Mouse (Mus musculus) forebrain, embryonic 14.5 days (tissue): Measurements from ENCODE around the gene Ntm. TPM values are rescaled to one million over a fixed set of nuclear protein-coding genes. Genes with fewer than 3 reads are reported as not detected.
A peak's percentile ranks its signal among the peaks of the same experiment; 100 is the strongest.

ENCODE experiments used
- ATAC-seq: fragments of 200-750 bp; cut with Nextera tagmentation; 2 replicates; pipeline ENCODE4 v1.8.0; 2017; ENCODE audit warnings: mild to moderate bottlenecking, moderate library complexity
- DNase-seq: peaks from one replicate; pipeline ENCODE4 v3.0.0-alpha.2; 2015; ENCODE audit warnings: low spot score
- H3K27ac ChIP-seq: fragments of 300-500 bp; sonication (generic); 2 replicates; pipeline ENCODE4 v1.5.1; 2014; ENCODE audit warnings: low read depth, mild to moderate bottlenecking, control low read depth, low read length, moderate library complexity
- H3K27me3 ChIP-seq: fragments of 300-500 bp; sonication (generic); replicated peaks from 2 replicates; pipeline ENCODE4 v1.6.1; 2014; ENCODE audit warnings: low read length, control low read depth, mixed read lengths; ENCODE audit not compliant: control insufficient read depth, insufficient read depth
- H3K36me3 ChIP-seq: fragments of 300-500 bp; sonication (generic); 2 replicates; pipeline ENCODE4 v1.6.1; 2014; ENCODE audit warnings: low read length, control low read depth; ENCODE audit not compliant: control insufficient read depth, insufficient read depth
- H3K4me1 ChIP-seq: fragments of 300-500 bp; sonication (generic); 2 replicates; pipeline ENCODE4 v1.6.1; 2014; ENCODE audit warnings: antibody characterized with exemption, low read length, control low read depth; ENCODE audit not compliant: control insufficient read depth, insufficient read depth
- H3K4me2 ChIP-seq: fragments of 300-500 bp; sonication (generic); 2 replicates; pipeline ENCODE4 v1.6.1; 2014; ENCODE audit warnings: mild to moderate bottlenecking, control low read depth, low read length
- H3K4me3 ChIP-seq: fragments of 300-500 bp; sonication (generic); 2 replicates; pipeline ENCODE4 v1.5.1; 2014; ENCODE audit warnings: low read depth, low read length, control low read depth
- H3K9ac ChIP-seq: fragments of 300-500 bp; sonication (generic); 2 replicates; pipeline ENCODE4 v1.6.1; 2014; ENCODE audit warnings: mild to moderate bottlenecking, low read length, control low read depth, moderate library complexity
- H3K9me3 ChIP-seq: fragments of 300-500 bp; sonication (generic); replicated peaks from 2 replicates; pipeline ENCODE4 v1.6.1; 2016; ENCODE audit warnings: low read length, control low read depth, mixed read lengths; ENCODE audit not compliant: control insufficient read depth
- WGBS: fragments of 180-500 bp; shearing (Covaris S2); extraction: QIAGEN DNeasy Blood & Tissue Kit; methylation state at CpG from one replicate; pipeline ENCODE4 v1.1.7; 2014; 5-methylcytosine and 5-hydroxymethylcytosine counted together
- polyA plus RNA-seq: library from polyadenylated mRNA; unstranded; fragments of >200 nt; fragmentation: Nextera tagmentation; extraction: Ambion mirVana; gene quantifications from 2 replicates; pipeline ENCODE4 v1.2.1, GENCODE M21; 2014

Gene Ntm
- polyA plus RNA-seq, 1 experiment from 2014 or later: 72.9 TPM

DNA sequence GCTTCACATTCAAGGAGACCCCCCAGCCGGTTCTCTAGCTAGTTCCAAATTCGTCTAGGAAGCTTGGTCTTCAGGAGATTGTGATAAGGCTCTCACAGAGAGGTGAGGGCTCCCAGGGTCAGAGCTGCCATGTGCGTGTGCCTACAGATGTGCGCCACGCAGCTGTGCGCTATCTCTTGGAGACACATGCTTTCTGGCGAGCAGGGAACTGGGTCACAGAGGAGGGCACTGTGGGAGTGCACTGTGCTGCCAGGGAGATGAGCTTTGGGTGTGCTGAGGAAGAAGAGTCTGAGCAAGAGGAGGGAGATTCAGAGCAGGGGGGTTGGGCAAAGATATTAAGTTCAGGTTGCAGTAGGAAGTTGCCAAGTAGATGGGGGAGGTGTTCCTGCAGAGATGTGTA lies 529.8 kb downstream of the Ntm start:
- H3K27me3 ChIP-seq: no peaks in the 10 kb centered on the region
- ATAC-seq (no peak), DNase-seq (no peak)
- H3K4me1 ChIP-seq: peaks cover 7% of the 10 kb centered on the region; the same call in 1 of the 2 replicates
- 51% methylated on average over 7 of the region's 7 CpGs for WGBS
- no peak overlapping the region for H3K4me3 ChIP-seq
- H3K9ac ChIP-seq: no peak overlapping the region
- no peak overlapping the region for H3K27ac ChIP-seq
- no peaks in the 10 kb centered on the region for H3K36me3 ChIP-seq
- H3K4me2 ChIP-seq: no peak overlapping the region
- no peaks in the 10 kb centered on the region for H3K9me3 ChIP-seq

DNA sequence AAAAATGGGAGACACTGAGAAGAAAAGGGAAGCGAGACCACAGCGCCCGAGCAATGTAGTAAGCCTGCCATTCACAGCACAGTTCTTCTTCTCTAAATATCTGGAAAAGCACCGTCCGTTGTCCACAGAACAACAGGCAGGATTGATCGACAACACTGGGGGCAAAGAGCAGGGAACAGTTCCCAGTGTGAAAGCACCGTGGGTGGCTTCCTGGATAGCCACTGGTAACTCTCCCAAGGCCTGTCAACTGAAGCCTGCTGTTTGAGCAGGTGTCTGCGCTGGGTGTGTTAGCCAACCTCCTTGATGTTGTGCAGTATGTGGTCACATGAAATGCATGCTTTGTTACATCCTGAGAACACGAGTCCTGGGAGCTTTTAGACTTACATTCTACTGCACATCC lies 531.4 kb downstream of the Ntm start:
- H3K4me2 ChIP-seq: no peak overlapping the region
- ATAC-seq (no peak), DNase-seq (no peak)
- 78% methylated on average over 9 of the region's 9 CpGs for WGBS
- H3K4me3 ChIP-seq: no peak overlapping the region
- no peaks in the 10 kb centered on the region for H3K27me3 ChIP-seq
- no peaks in the 10 kb centered on the region for H3K36me3 ChIP-seq
- no peaks in the 10 kb centered on the region for H3K9me3 ChIP-seq
- no peak overlapping the region for H3K9ac ChIP-seq
- peaks cover 7% of the 10 kb centered on the region; the same call in 1 of the 2 replicates for H3K4me1 ChIP-seq
- H3K27ac ChIP-seq: no peak overlapping the region

- no peaks in the 10 kb centered on the region for H3K27me3 ChIP-seq
- H3K4me3 ChIP-seq: no peak overlapping the region
- WGBS: 70% methylated on average over 3 of the region's 3 CpGs
- DNase-seq (no peak), ATAC-seq (no peak)
- H3K9ac ChIP-seq: no peak overlapping the region
- H3K9me3 ChIP-seq: no peaks in the 10 kb centered on the region
- H3K4me1 ChIP-seq: peaks cover 7% of the 10 kb centered on the region; the same call in 1 of the 2 replicates
- H3K4me2 ChIP-seq: no peak overlapping the region
- H3K27ac ChIP-seq: no peak overlapping the region
- H3K36me3 ChIP-seq: no peaks in the 10 kb centered on the region
These were observed 532.8 kb downstream of the Ntm start for GRCm38 (mm10) chr9:29430189-29430588.

DNA sequence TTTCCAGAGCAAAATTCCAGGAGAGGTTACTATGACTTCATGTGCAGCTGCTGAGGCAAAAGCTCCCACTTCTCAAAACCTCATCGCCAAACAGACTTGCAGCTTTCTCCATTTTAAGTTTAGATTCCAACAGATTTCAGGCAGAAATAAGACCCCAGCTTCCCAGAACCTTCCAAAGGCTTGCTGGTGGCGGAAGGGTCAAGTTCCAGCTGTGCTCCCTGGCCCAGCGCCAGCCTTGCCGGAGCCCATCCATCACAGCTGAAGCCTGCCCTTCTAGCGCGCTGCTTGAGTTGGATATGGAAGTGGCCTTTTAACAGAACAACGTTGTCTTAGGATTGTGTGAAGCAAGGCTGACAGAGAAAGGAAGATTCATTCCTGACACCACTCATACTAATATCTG lies 534.6 kb downstream of the Ntm start:
- DNase-seq (peak; percentile 38), ATAC-seq (no peak)
- Histone ChIP-seq H3K27ac (no peak overlapping the region), H3K36me3 (no peaks in the 10 kb centered on the region), H3K9me3 (no peaks in the 10 kb centered on the region), H3K4me3 (no peak overlapping the region), H3K9ac (no peak overlapping the region), H3K4me1 (no peaks in the 10 kb centered on the region), H3K4me2 (no peak overlapping the region), H3K27me3 (no peaks in the 10 kb centered on the region)
- 43% methylated on average over 7 of the region's 7 CpGs for WGBS

DNA sequence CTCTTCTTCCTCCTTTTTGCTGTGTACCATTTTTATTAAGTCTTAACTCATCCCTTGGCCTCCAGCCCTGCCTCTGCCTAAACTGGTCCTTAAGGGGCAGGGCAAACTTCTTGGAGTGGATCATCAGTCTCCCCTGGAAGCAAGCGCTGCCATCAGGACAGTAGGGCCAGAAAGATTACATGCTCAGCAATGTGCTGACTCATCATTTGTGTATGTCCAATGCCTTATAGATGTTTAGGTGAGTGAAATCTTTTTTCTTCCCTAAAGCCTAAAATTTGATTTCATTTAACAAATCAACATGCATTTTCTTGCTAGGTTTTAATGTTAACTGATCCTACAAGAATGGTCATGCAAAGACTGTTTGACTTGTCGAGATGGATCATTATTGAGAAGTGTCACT lies 536.7 kb downstream of the Ntm start:
- no peaks in the 10 kb centered on the region for H3K4me1 ChIP-seq
- no peak overlapping the region for H3K4me3 ChIP-seq
- no peaks in the 10 kb centered on the region for H3K27me3 ChIP-seq
- no peak for DNase-seq
- H3K9ac ChIP-seq: no peak overlapping the region
- no peak for ATAC-seq
- H3K4me2 ChIP-seq: no peak overlapping the region
- H3K36me3 ChIP-seq: no peaks in the 10 kb centered on the region
- no peaks in the 10 kb centered on the region for H3K9me3 ChIP-seq
- 91% methylated on average over 2 of the region's 2 CpGs for WGBS
- H3K27ac ChIP-seq: no peak overlapping the region

GRCm38 (mm10) chr9:29415578-29415977 lies 547.4 kb downstream of the Ntm start:
- Histone ChIP-seq H3K4me3 (no peak overlapping the region), H3K9me3 (no peaks in the 10 kb centered on the region), H3K4me2 (no peak overlapping the region), H3K27ac (no peak overlapping the region), H3K36me3 (no peaks in the 10 kb centered on the region), H3K4me1 (0 out of 2 replicates have a peak, but pooled peaks cover 4% of the 10 kb centered on the region), H3K27me3 (peaks cover 8% of the 10 kb centered on the region; the same call in 1 of the 2 replicates), H3K9ac (no peak overlapping the region)
- 80% methylated on average over 2 of the region's 2 CpGs for WGBS
- peak; percentile 54 for DNase-seq
- ATAC-seq: no peak

GRCm38 (mm10) chr9:29413126-29413525 lies 549.8 kb downstream of the Ntm start:
- Histone ChIP-seq H3K9me3 (no peaks in the 10 kb centered on the region), H3K9ac (no peak overlapping the region), H3K27ac (no peak overlapping the region), H3K4me3 (0 out of 2 replicates have a peak overlapping the region, but pooled peaks have one; percentile 48), H3K4me1 (0 out of 2 replicates have a peak, but pooled peaks cover 4% of the 10 kb centered on the region), H3K36me3 (no peaks in the 10 kb centered on the region), H3K27me3 (peaks cover 9% of the 10 kb centered on the region; the same call in 1 of the 2 replicates), H3K4me2 (peak overlapping the region; percentile 96; the same call in 1 of the 2 replicates)
- no peak for ATAC-seq
- WGBS: 70% methylated on average over 4 of the region's 4 CpGs
- no peak for DNase-seq

DNA sequence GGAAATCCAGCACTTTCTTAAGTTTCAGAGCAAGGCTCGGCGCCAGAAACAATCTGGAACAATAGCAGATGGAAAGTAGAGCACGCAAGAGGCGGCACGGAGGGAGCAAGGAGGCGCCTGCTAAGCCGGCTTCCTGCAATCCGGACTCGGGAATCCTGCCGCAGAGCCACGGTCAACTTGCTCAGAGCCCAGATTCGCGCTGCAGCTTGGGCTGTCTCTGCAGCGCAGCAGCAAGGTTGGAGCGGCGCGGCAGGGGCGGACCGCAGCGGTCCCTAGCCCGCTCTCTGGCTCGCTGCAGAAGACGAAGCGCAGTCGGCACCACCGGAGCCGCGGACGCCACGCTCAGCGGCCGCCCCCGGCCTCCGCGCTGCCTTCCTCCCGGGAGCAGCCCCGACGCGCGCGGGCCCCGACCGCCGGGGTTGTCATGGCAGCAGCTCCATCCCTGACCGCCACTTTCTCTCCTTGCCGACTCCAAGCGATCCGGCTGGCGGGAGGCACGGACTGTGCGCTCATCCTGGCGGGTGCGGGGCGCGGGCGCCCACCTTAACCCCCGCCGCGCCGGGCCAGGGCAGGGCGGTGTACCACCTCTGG lies 550.7 kb downstream of the Ntm start:
- H3K36me3 ChIP-seq: no peaks in the 10 kb centered on the region
- H3K9ac ChIP-seq: peak overlapping the region; percentile 67
- peaks cover 9% of the 10 kb centered on the region; the same call in 1 of the 2 replicates for H3K27me3 ChIP-seq
- DNase-seq: peak; percentile 76
- peak; percentile 84 for ATAC-seq
- 0 out of 2 replicates have a peak, but pooled peaks cover 4% of the 10 kb centered on the region for H3K4me1 ChIP-seq
- peak overlapping the region; percentile 96 for H3K4me2 ChIP-seq
- no peaks in the 10 kb centered on the region for H3K9me3 ChIP-seq
- peak overlapping the region; percentile 74 for H3K27ac ChIP-seq
- H3K4me3 ChIP-seq: peak overlapping the region; percentile 48
- WGBS: under 1% methylated on average over 60 of the region's 61 CpGs

DNA sequence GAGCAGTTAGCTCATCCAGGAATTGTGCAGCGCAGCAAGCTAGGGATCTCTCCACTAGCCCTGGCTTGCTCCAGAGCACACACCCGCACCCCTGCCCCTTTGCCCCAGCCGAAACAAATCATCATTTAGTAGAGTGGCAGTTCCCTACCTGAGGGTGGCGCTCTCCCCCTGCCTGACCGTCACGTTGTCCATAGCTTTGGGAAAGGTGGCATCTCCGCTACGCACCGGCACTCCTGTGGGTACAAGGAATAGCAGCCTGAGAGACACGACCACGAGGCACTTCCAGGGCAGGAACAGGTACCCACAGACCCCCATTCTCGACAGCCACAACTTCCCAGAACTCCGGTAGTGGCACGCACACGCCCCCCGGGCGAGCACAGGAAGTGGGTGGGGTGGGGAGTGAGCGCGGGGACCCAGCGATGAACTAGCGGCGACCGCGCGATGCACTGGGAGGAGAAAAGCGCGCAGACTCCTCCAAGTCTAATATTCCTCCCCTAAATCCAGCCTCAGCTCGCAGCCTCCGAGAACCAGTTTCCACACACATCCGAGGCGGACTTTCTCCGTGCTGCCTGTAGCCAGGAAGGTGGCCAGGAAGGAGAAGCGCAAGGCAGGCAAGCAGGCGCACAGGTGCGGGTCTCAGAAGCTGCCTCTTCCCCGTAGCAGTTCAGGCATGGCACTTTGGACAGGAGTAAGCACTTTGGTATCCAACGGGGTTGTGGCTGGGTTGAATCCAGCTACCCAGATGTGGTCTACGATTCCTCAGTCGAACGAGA lies 551.3 kb downstream of the Ntm start:
- ATAC-seq (peak; percentile 63), DNase-seq (peak; percentile 56)
- peak overlapping the region; percentile 48 for H3K4me3 ChIP-seq
- H3K27ac ChIP-seq: peak overlapping the region; percentile 74
- H3K9ac ChIP-seq: peak overlapping the region; percentile 67
- under 1% methylated on average over 40 of the region's 40 CpGs for WGBS
- peak overlapping the region; percentile 96 for H3K4me2 ChIP-seq
- H3K27me3 ChIP-seq: peaks cover 9% of the 10 kb centered on the region; the same call in 1 of the 2 replicates
- H3K9me3 ChIP-seq: no peaks in the 10 kb centered on the region
- no peaks in the 10 kb centered on the region for H3K36me3 ChIP-seq
- H3K4me1 ChIP-seq: 0 out of 2 replicates have a peak, but pooled peaks cover 4% of the 10 kb centered on the region
